10 mouse cellular contexts compared by ENCODE assay signal in genomic region chr16:49801399-49801798, GRCm38 (mm10). TPM values are rescaled to one million over a fixed set of nuclear protein-coding genes. Genes with fewer than 3 reads are reported as not detected.
A peak's percentile ranks its signal among the peaks of the same experiment; 100 is the strongest.
DNase-seq lines count a peak whose midpoint lies in the region; ATAC-seq and TF ChIP-seq lines count a peak whose summit lies in the region.
"Had no signal": no experiment of that assay in that cellular context is flagged by ENCODE, and none has a peak within 500 bp of the region (broad histone marks: within the 10 kb centered on the region; RNA-seq: fewer than 3 reads in every experiment).

No protein-coding gene starts in this region.

- no peaks in the 10 kb centered on the region for H3K36me3 ChIP-seq in liver, embryonic 11.5 days (ENCODE audit: control insufficient read depth, insufficient read depth, low read length)
- no peaks in the 10 kb centered on the region for H3K36me3 ChIP-seq in CH12.LX (replicated peaks in 1 of 2; ENCODE audit: control insufficient read depth in 1 of 2, insufficient read depth in 1 of 2, low read length in 1 of 2)

- no peak overlapping the region for H3K4me3 ChIP-seq in liver, embryonic 11.5 days (ENCODE audit: low read depth, low read length)
- no peak overlapping the region for H3K4me3 ChIP-seq in CH12.LX (replicated peaks in 1 of 3; ENCODE audit: low read depth in 2 of 3, low read length in 2 of 3, poor library complexity in 1 of 3)

- TF ChIP-seq RAD21 in CH12.LX (IDR thresholded peaks at IDR 0.05; ENCODE audit: low read depth, low read length): no peak

- dilution Hi-C loops in CH12.LX (cut with MboI; ENCODE audit: extremely low pct_ligation_motif_present, extremely low pct_unique_long_range_greater_than_20kb, low sequenced_read_pairs): no loop called here

- no peaks in the 10 kb centered on the region for H3K27me3 ChIP-seq in liver, embryonic 11.5 days (replicated peaks; ENCODE audit: control insufficient read depth, insufficient read depth, low read length)
- H3K27me3 ChIP-seq in CH12.LX (replicated peaks): no peaks in the 10 kb centered on the region

- H3K9me3 ChIP-seq in liver, embryonic 11.5 days (ENCODE audit: control insufficient read depth, low read length): no peaks in the 10 kb centered on the region
- H3K9me3 ChIP-seq in CH12.LX (replicated peaks; ENCODE audit: low read length): no peaks in the 10 kb centered on the region

- in situ Hi-C loops in CH12.LX (cut with MboI; ENCODE audit: low pct_ligation_motif_present, low pct_unique_long_range_greater_than_20kb, low sequenced_read_pairs): no loop called here

- no peaks in the 10 kb centered on the region for H3K79me2 ChIP-seq in CH12.LX (replicated peaks; ENCODE audit: control insufficient read depth, extremely low read depth, insufficient read depth, poor library complexity, severe bottlenecking)

- ATAC-seq in liver, embryonic 11.5 days (replicated peaks; ENCODE audit: low FRiP score): no peak
- ATAC-seq in megakaryocyte, adult 5-6 weeks (ENCODE audit: poor library complexity, severe bottlenecking): peak; percentile 73
- ATAC-seq: midbrain, embryonic 16.5 days had no signal

- no peak overlapping the region for H3K4me2 ChIP-seq in liver, embryonic 11.5 days
- H3K4me2 ChIP-seq in CH12.LX (ENCODE audit: insufficient read depth, low read depth, poor library complexity, severe bottlenecking): no peak overlapping the region

- H3K27ac ChIP-seq in liver, embryonic 11.5 days (ENCODE audit: low read depth, low read length): peak overlapping the region; percentile 99; the same call in 1 of the 2 replicates
- H3K27ac ChIP-seq in CH12.LX (ENCODE audit: insufficient read depth, low read depth): no peak overlapping the region

- DNase-seq in liver, embryonic 11.5 days (ENCODE audit: low spot score): no peak
- no peak for DNase-seq in liver
- DNase-seq in CH12.LX (ENCODE audit: extremely low read depth): no peak
- DNase-seq in brain, embryonic 14.5 days (ENCODE audit: low read depth): peak; percentile 31
- DNase-seq in adrenal gland, adult 8-10 months: no peak
- no peak for DNase-seq in spleen, postnatal 14 days (ENCODE audit: low spot score in 2 of 2)
- DNase-seq: cerebellum, postnatal 36 days; kidney, postnatal 25 days had no signal

- WGBS in liver, embryonic 11.5 days: 42% methylated on average over 5 of the region's 5 CpGs

- no peak overlapping the region for H3K9ac ChIP-seq in liver, embryonic 11.5 days (ENCODE audit: low read depth, low read length)
- no peak overlapping the region for H3K9ac ChIP-seq in CH12.LX (ENCODE audit: insufficient read depth, low read depth)

- H3K4me1 ChIP-seq in liver, embryonic 11.5 days (replicated peaks; ENCODE audit: control insufficient read depth, insufficient read depth, low read length): peaks cover 46% of the 10 kb centered on the region
- H3K4me1 ChIP-seq in CH12.LX (ENCODE audit: control insufficient read depth in 1 of 2, insufficient read depth in 2 of 2): peaks cover 23 to 51% of the 10 kb centered on the region in 2 experiments

- no peak for TF ChIP-seq POLR2A in CH12.LX (IDR thresholded peaks at IDR 0.05; ENCODE audit: low read depth, low read length)
- no peak for TF ChIP-seq POLR2A in brain, embryonic 14.5 days (IDR thresholded peaks at IDR 0.05; ENCODE audit: borderline replicate concordance, extremely low read depth, insufficient read depth, insufficient read length, poor library complexity, severe bottlenecking)

- peak; percentile 62; the same call in 1 of the 2 replicates for TF ChIP-seq EP300 in CH12.LX (IDR thresholded peaks at IDR 0.05; ENCODE audit: low read length)

- no peak for TF ChIP-seq CTCF in CH12.LX (conservative IDR thresholded peaks at IDR 0.05 in 1 of 2, IDR thresholded peaks at IDR 0.05 in 1 of 2; ENCODE audit: low read depth in 2 of 2, low read length in 2 of 2)
- no peak for TF ChIP-seq CTCF in brain, embryonic 14.5 days (IDR thresholded peaks at IDR 0.05; ENCODE audit: borderline replicate concordance, extremely low read depth, insufficient read depth, insufficient read length)

TF ChIP-seq in CH12.LX, 34 proteins besides CTCF, POLR2A, EP300 and RAD21:
- TF ChIP-seq IRF4 (IDR thresholded peaks at IDR 0.05; ENCODE audit: low read depth, low read length) (peak; percentile 64), MAFK (IDR thresholded peaks at IDR 0.05; ENCODE audit: insufficient replicate concordance, low read length) (peak; percentile 86), HCFC1 (IDR thresholded peaks at IDR 0.05; ENCODE audit: low read depth, low read length) (0 out of 2 replicates have a peak, but pooled peaks have one; percentile 22), ELF1 (IDR thresholded peaks at IDR 0.05; ENCODE audit: low read depth, low read length) (peak; percentile 67), USF2 (conservative IDR thresholded peaks at IDR 0.05; ENCODE audit: low read depth, low read length) (no peak)

RNA-seq across cellular contexts. Expression of gene Cd47, which starts 1.1 kb away (rescaled TPM):
- polyA plus RNA-seq in liver, embryonic 11.5 days (2014; fragmentation: Nextera tagmentation; extraction: Ambion mirVana): 261 and 281 TPM in 2 replicates
- total RNA-seq in CH12.LX (2012; rRNA removed): 111 and 142 TPM in 2 replicates
- 277 and 278 TPM in 2 replicates for total RNA-seq in CH12.LX (2014; rRNA removed)
- 102 and 109 TPM in 2 replicates for polyA plus RNA-seq in CH12.LX (2012; ENCODE audit: insufficient read length, low read depth)
- 49.4 and 58.5 TPM in 2 replicates for polyA plus RNA-seq in brain, embryonic 14.5 days (2012; rRNA removed)
- total RNA-seq in megakaryocyte, adult 5-6 weeks (2015): 343 and 360 TPM in 2 replicates
- total RNA-seq in megakaryocyte, adult 5-6 weeks (2017): 145 and 164 TPM in 2 replicates
- total RNA-seq in adrenal gland, adult 8-10 months (2022): 100 to 1,000 TPM; 124 to 201 (median 165) TPM
